Mouse (Mus musculus) hindbrain, embryonic 10.5 days (tissue): ENCODE results near the gene Car4. TPM values are rescaled to one million over a fixed set of nuclear protein-coding genes. Genes with fewer than 3 reads are reported as not detected.

Experiments used
- DNase-seq: peaks from one replicate; pipeline ENCODE4 v3.0.0-alpha.2; 2017; ENCODE audit warnings: low spot score
- H3K27ac ChIP-seq: fragments of 300-500 bp; sonication (generic); 2 replicates; pipeline ENCODE4 v1.5.1; 2016; ENCODE audit warnings: mild to moderate bottlenecking, moderate library complexity
- H3K27me3 ChIP-seq: fragments of 300-500 bp; sonication (generic); 2 replicates; pipeline ENCODE4 v1.6.1; 2016; ENCODE audit warnings: mild to moderate bottlenecking; ENCODE audit not compliant: poor library complexity, insufficient read depth, severe bottlenecking
- H3K36me3 ChIP-seq: fragments of 300-500 bp; sonication (generic); 2 replicates; pipeline ENCODE4 v1.6.1; 2016; ENCODE audit warnings: mild to moderate bottlenecking, moderate library complexity
- H3K4me1 ChIP-seq: fragments of 300-500 bp; sonication (generic); replicated peaks from 2 replicates; pipeline ENCODE4 v1.6.1; 2016; ENCODE audit warnings: mild to moderate bottlenecking
- H3K4me3 ChIP-seq: fragments of 300-500 bp; sonication (generic); 2 replicates; pipeline ENCODE4 v1.5.1; 2016; ENCODE audit warnings: mild to moderate bottlenecking, moderate library complexity
- H3K9me3 ChIP-seq: fragments of 300-500 bp; sonication (generic); 2 replicates; pipeline ENCODE4 v1.6.1; 2016; ENCODE audit warnings: mild to moderate bottlenecking, moderate library complexity
- WGBS: fragments of 180-500 bp; shearing (Covaris S2); methylation state at CpG from one replicate; pipeline ENCODE4 v1.1.7; 2016; 5-methylcytosine and 5-hydroxymethylcytosine counted together
- polyA plus RNA-seq: library from polyadenylated mRNA; unstranded; fragments of >200 nt; fragmentation: Nextera tagmentation; extraction: Ambion mirVana; gene quantifications from 2 replicates; pipeline ENCODE4 v1.2.1, GENCODE M21; 2016

The Car4 gene
- polyA plus RNA-seq, 1 experiment from 2014 or later = 6.0 TPM

- peaks cover 53% of the 10 kb centered on the region for H3K27me3 ChIP-seq
- no peaks in the 10 kb centered on the region for H3K9me3 ChIP-seq
- no peak for DNase-seq
- 74% methylated on average over 6 of the region's 6 CpGs for WGBS
- H3K4me3 ChIP-seq = no peak overlapping the region
- peaks cover 46% of the 10 kb centered on the region for H3K4me1 ChIP-seq
- no peak overlapping the region for H3K27ac ChIP-seq
- H3K36me3 ChIP-seq = no peaks in the 10 kb centered on the region
Observed at GRCm38 (mm10) chr11:84960780-84961179, 3.2 kb downstream of the Car4 start.

GRCm38 (mm10) chr11:84961571-84961970 lies 4.0 kb downstream of the Car4 start:
- Histone ChIP-seq H3K4me1 (peaks cover 44% of the 10 kb centered on the region), H3K36me3 (no peaks in the 10 kb centered on the region), H3K27ac (no peak overlapping the region), H3K9me3 (no peaks in the 10 kb centered on the region), H3K4me3 (no peak overlapping the region), H3K27me3 (peaks cover 45% of the 10 kb centered on the region)
- WGBS = 93% methylated on average over 4 of the region's 4 CpGs
- DNase-seq = no peak

GRCm38 (mm10) chr11:84962536-84962935 lies 5.0 kb downstream of the Car4 start:
- Histone ChIP-seq H3K4me3 (no peak overlapping the region), H3K27ac (no peak overlapping the region), H3K27me3 (peaks cover 35% of the 10 kb centered on the region), H3K4me1 (peaks cover 48% of the 10 kb centered on the region), H3K9me3 (no peaks in the 10 kb centered on the region), H3K36me3 (no peaks in the 10 kb centered on the region)
- no peak for DNase-seq
- WGBS = 94% methylated on average over 4 of the region's 4 CpGs

- DNase-seq = no peak
- H3K27me3 ChIP-seq = peaks cover 25% of the 10 kb centered on the region
- no peaks in the 10 kb centered on the region for H3K36me3 ChIP-seq
- peaks cover 48% of the 10 kb centered on the region for H3K4me1 ChIP-seq
- 88% methylated on average over 3 of the region's 3 CpGs for WGBS
- no peak overlapping the region for H3K27ac ChIP-seq
- H3K9me3 ChIP-seq = no peaks in the 10 kb centered on the region
- H3K4me3 ChIP-seq = no peak overlapping the region
Observed at GRCm38 (mm10) chr11:84963556-84963955, 6.0 kb downstream of the Car4 start.

- no peak overlapping the region for H3K4me3 ChIP-seq
- DNase-seq = no peak
- peaks cover 35% of the 10 kb centered on the region for H3K4me1 ChIP-seq
- H3K9me3 ChIP-seq = no peaks in the 10 kb centered on the region
- H3K36me3 ChIP-seq = no peaks in the 10 kb centered on the region
- no peaks in the 10 kb centered on the region for H3K27me3 ChIP-seq
- peak overlapping the region; percentile 81 for H3K27ac ChIP-seq
- WGBS = 52% methylated on average over 4 of the region's 4 CpGs
Observed at GRCm38 (mm10) chr11:84966696-84967095, 9.1 kb downstream of the Car4 start.

- Histone ChIP-seq H3K4me1 (peaks cover 38% of the 10 kb centered on the region), H3K27ac (peak overlapping the region; percentile 81), H3K9me3 (no peaks in the 10 kb centered on the region), H3K36me3 (no peaks in the 10 kb centered on the region), H3K27me3 (no peaks in the 10 kb centered on the region), H3K4me3 (0 out of 2 replicates have a peak overlapping the region, but pooled peaks have one; percentile 4)
- DNase-seq = peak; percentile 76
- 13% methylated on average over 5 of the region's 5 CpGs for WGBS
Observed at GRCm38 (mm10) chr11:84967113-84967512, 9.5 kb downstream of the Car4 start.

- H3K27ac ChIP-seq = peak overlapping the region; percentile 64
Observed at GRCm38 (mm10) chr11:84968309-84968708, 10.7 kb downstream of the Car4 start.

GRCm38 (mm10) chr11:84968775-84969174 lies 11.2 kb downstream of the Car4 start:
- no peaks in the 10 kb centered on the region for H3K9me3 ChIP-seq
- no peak for DNase-seq
- no peaks in the 10 kb centered on the region for H3K27me3 ChIP-seq
- WGBS = 53% methylated on average over 6 of the region's 6 CpGs
- H3K4me3 ChIP-seq = no peak overlapping the region
- peaks cover 39% of the 10 kb centered on the region for H3K4me1 ChIP-seq
- no peaks in the 10 kb centered on the region for H3K36me3 ChIP-seq
- 0 out of 2 replicates have a peak overlapping the region, but pooled peaks have one; percentile 64 for H3K27ac ChIP-seq

More at GRCm38 (mm10) chr11:84968309-84968708, 10.7 kb downstream of the Car4 start:
- no peaks in the 10 kb centered on the region for H3K36me3 ChIP-seq
- no peaks in the 10 kb centered on the region for H3K27me3 ChIP-seq
- WGBS = 80% methylated on average over 4 of the region's 4 CpGs
- H3K9me3 ChIP-seq = no peaks in the 10 kb centered on the region
- DNase-seq = no peak
- H3K4me3 ChIP-seq = no peak overlapping the region
- H3K4me1 ChIP-seq = peaks cover 39% of the 10 kb centered on the region

GRCm38 (mm10) chr11:84972067-84972466 lies 14.5 kb downstream of the Car4 start:
- no peak overlapping the region for H3K4me3 ChIP-seq

GRCm38 (mm10) chr11:84973661-84974060 lies 16.1 kb downstream of the Car4 start:
- WGBS = 67% methylated on average over 5 of the region's 5 CpGs
- no peaks in the 10 kb centered on the region for H3K9me3 ChIP-seq
- H3K4me1 ChIP-seq = peaks cover 19% of the 10 kb centered on the region
- no peaks in the 10 kb centered on the region for H3K27me3 ChIP-seq
- no peaks in the 10 kb centered on the region for H3K36me3 ChIP-seq
- no peak overlapping the region for H3K4me3 ChIP-seq
- DNase-seq = no peak
- no peak overlapping the region for H3K27ac ChIP-seq

More at GRCm38 (mm10) chr11:84972067-84972466, 14.5 kb downstream of the Car4 start:
- Histone ChIP-seq H3K9me3 (no peaks in the 10 kb centered on the region), H3K36me3 (no peaks in the 10 kb centered on the region), H3K4me1 (peaks cover 35% of the 10 kb centered on the region), H3K27ac (no peak overlapping the region), H3K27me3 (no peaks in the 10 kb centered on the region)
- DNase-seq = no peak
- WGBS = 79% methylated on average over 3 of the region's 3 CpGs

GRCm38 (mm10) chr11:84974582-84974981 lies 17.0 kb downstream of the Car4 start:
- Histone ChIP-seq H3K9me3 (no peaks in the 10 kb centered on the region), H3K27ac (no peak overlapping the region), H3K27me3 (no peaks in the 10 kb centered on the region), H3K4me3 (no peak overlapping the region), H3K36me3 (no peaks in the 10 kb centered on the region), H3K4me1 (peaks cover 16% of the 10 kb centered on the region)
- WGBS = 77% methylated on average over 7 of the region's 7 CpGs
- no peak for DNase-seq

GRCm38 (mm10) chr11:84976706-84977105 lies 19.1 kb downstream of the Car4 start:
- DNase-seq = no peak
- peaks cover 10% of the 10 kb centered on the region for H3K4me1 ChIP-seq
- no peaks in the 10 kb centered on the region for H3K27me3 ChIP-seq
- no peak overlapping the region for H3K4me3 ChIP-seq
- H3K9me3 ChIP-seq = no peaks in the 10 kb centered on the region
- no peak overlapping the region for H3K27ac ChIP-seq
- 93% methylated on average over 3 of the region's 3 CpGs for WGBS
- H3K36me3 ChIP-seq = no peaks in the 10 kb centered on the region

GRCm38 (mm10) chr11:84977385-84977952 lies 19.9 kb downstream of the Car4 start:
- H3K36me3 ChIP-seq = no peaks in the 10 kb centered on the region

GRCm38 (mm10) chr11:84978113-84978512 lies 20.5 kb downstream of the Car4 start:
- H3K36me3 ChIP-seq = peaks cover under 1% of the 10 kb centered on the region; the same call in 1 of the 2 replicates
- 47% methylated on average over 2 of the region's 2 CpGs for WGBS
- H3K27ac ChIP-seq = no peak overlapping the region
- peaks cover 7% of the 10 kb centered on the region for H3K4me1 ChIP-seq
- DNase-seq = peak; percentile 60
- no peaks in the 10 kb centered on the region for H3K9me3 ChIP-seq
- no peaks in the 10 kb centered on the region for H3K27me3 ChIP-seq
- no peak overlapping the region for H3K4me3 ChIP-seq

More at GRCm38 (mm10) chr11:84977385-84977952, 19.9 kb downstream of the Car4 start:
- no peak overlapping the region for H3K4me3 ChIP-seq
- 91% methylated on average over 3 of the region's 3 CpGs for WGBS
- no peaks in the 10 kb centered on the region for H3K9me3 ChIP-seq
- no peaks in the 10 kb centered on the region for H3K27me3 ChIP-seq
- DNase-seq = no peak
- H3K4me1 ChIP-seq = peaks cover 7% of the 10 kb centered on the region
- no peak overlapping the region for H3K27ac ChIP-seq
